Mouse (Mus musculus) G1E-ER4 (cell line): ENCODE data around the gene Nme3. TPM values are rescaled to one million over a fixed set of nuclear protein-coding genes. Genes with fewer than 3 reads are reported as not detected.
A peak's percentile ranks its signal among the peaks of the same experiment; 100 is the strongest.

Experiments
- GATA1 ChIP-seq: IDR thresholded peaks from one replicate; pipeline ENCODE4 v1.8.0; 2012; ENCODE audit warnings: low read length, inconsistent platforms
- polyA plus RNA-seq: library from polyadenylated mRNA; stranded (reverse); fragments of >175 nt; gene quantifications from 2 replicates; pipeline ENCODE4 v1.2.3, GENCODE M21; 2012

The Nme3 gene
- polyA plus RNA-seq, 1 experiment = 35.4 TPM

DNA sequence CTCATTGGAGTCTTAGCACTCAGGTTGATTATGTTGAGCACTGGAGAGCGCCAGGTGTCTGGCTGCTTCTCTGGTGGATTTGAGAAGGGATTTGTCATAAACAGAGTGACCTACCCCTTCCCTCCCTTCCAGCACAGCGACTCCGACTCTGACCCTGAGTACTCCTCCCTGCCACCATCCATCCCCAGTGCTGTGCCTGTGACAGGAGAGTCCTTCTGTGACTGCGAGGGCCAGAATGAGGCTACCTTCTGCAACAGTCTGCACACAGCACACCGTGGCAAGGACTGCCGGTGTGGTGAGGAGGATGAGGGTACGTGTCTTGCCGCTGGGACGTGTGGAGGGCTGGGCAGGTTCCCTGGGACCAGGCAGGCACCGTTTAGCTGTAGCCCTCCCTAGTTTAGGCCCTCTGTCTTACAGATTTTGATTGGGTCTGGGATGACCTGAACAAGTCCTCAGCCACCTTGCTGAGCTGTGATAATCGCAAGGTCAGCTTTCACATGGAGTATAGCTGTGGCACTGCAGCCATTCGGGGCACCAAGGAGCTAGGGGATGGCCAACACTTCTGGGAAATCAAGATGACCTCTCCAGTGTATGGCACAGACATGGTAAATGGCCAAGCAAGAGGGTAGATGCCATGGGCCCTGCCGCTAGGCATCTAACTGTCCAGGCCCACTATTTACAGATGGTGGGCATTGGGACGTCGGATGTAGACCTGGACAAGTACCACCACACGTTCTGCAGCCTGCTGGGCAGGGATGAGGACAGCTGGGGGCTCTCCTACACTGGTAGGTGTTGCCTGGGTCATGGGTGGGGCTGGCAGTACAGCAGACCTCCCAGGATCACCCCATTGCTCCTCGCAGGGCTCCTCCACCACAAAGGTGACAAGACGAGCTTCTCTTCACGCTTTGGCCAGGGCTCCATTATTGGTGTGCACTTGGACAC, 5.9 kb upstream of the Nme3 start:
- TF ChIP-seq GATA1 = no peak

DNA sequence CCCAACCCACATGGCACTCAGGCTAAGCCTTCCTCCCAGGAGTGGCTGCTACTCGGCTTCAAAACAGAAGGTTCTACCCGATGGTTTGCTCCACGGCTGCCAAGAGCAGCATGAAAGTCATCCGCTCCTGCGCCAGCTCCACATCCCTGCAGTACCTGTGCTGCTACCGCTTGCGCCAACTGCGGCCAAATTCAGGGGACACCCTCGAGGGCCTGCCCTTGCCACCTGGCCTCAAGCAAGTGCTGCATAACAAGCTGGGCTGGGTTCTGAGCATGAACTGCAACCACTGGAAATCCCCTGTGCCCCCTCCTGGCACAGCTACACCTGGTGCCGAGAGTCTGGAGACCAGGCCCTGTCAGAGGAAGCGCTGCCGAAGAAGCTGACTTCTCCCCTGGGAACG, 5.0 kb upstream of the Nme3 start:
- no peak for TF ChIP-seq GATA1

DNA sequence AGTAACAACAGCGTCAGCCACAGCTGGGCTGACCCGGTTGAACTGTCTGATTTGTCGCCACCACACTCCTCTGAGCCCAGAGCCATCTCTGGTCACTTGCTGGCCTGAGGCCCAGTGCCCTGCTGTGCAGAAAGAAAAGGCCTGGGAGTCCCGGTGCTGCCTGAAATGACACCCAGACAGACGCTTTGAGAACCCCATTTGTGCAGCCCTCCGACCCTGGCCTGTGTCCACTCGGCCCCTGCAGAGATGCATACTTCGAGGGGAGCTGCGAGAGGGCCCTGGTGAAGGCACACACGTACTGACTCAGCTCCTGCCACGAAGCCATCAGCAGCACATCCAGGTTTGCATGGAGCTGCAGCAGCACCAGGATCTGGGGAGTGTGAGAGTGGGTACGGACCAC, 3.5 kb upstream of the Nme3 start:
- TF ChIP-seq GATA1 = no peak

DNA sequence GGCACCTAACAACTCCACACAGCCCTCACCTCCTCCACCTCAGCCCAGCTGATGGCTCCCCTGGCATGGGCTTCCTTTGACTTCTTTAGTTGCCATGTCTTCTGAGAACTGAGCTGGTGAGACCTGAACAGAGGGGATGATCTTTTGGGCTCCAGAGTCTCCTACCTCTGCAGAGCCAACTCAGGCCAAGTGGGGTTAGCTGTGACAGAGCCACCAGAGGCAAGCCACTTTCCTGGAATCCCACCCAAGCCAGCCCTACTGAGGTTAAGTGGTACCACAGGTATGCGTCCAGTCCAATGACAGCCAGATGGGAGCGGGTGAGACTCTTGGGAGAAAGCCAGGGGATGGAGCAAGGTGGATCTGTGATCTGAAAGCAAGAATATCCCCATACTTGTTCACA, 3.0 kb upstream of the Nme3 start:
- TF ChIP-seq GATA1 = no peak

DNA sequence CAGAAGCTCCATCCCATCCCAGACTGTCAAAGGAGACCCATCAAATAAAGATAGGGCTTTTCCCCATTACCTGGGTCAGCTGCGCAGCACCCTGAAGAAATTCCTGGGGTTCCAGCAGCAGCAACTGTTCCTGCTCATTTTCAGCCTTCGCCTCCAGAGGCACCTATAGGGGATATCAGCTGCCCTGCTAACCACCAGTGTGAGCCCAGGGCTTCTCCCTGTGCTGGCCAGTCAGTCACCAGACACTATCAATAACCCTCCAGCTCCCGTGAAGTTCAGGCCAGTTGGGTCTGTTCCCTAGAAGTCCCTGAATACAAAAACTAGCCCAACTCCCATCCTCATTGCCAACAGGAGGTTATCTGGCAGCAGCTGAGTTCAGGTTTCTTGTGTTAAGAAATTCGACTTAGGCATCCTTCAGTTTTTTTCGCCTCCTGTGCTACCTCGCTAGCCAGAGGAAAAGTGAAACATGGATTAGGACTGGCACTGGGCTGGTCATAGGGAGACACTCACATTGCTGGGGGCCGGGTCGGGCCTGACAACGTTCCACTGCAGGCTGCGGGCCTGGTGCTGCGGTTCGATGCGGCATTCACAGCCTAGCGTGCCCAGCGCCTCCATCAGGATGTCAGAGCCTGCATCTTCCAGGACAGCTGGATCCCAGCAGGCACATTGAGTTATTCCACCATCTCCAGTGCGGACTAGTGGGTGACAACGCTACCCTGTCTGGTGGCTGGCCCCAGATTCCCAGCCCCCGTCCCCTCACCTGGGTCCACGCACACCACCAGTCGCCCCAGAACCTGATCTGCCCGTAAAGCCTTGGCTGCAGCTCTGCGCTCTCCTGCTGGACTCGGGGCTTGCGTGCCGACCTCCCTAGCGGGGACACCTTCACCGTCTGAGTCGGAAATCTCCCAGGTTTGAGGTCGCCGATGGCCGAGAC, 2.0 kb upstream of the Nme3 start:
- no peak for TF ChIP-seq GATA1

DNA sequence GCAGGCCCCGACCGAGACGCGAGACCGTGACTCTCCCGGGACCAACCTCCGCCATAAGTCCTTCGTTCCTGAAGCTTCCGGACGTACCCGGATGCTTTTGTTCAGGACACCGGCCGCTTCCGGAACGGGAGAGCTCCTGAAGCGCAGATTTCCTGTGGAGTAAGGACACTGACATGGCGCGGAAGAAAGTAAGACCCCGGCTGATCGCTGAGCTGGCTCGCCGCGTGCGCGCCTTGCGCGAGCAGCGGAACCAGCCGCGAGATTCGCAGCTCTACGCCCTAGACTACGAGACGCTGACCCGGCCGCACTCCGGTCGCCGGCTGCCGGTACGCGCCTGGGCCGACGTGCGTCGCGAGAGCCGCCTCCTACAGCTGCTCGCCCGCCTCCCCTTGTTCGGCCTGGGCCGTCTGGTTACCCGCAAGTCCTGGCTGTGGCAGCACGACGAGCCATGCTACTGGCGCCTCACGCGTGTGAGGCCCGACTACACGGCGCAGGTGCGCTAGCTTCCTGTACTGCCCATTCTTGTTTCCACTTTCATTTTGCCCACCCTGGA, 1.2 kb upstream of the Nme3 start, which contains the start of the genes Eme2 and Mrps34:
Gene Eme2 (minus strand): TSS at position 93 of the 553 bp plus-strand sequence.
Gene Mrps34 (plus strand): TSS at position 122 of the 553 bp plus-strand sequence.
- TF ChIP-seq GATA1 = no peak

DNA sequence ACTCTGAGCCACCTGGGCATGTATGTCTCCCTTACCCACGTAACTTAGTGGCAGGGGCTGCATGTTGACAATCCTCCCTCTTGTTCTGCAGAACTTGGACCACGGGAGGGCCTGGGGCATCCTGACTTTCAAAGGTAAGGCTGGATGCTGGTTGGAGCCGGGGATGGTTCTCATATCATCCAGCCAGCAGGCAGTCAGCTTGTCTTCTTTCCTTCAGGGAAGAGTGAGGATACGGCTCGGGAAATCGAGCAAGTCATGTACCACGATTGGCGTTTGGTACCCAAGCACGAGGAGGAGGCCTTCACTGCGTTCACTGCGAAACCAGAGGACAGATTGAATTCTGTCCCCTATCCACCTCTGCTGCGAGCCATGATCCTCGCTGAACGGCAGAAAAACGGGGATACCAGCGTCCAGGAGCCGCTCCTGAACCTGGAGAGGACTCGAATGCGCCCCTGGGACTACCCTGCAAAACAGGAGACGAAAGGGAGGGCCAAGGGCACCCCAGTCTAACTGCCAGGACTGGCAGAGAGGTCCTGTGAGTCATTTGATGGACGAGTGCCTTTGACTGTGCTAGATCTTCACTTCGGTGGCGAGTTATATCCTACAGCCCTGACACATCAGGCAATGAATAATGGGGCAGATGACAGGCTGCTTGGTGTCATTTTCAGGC, 594 bp upstream of the Nme3 start:
- TF ChIP-seq GATA1 = no peak

DNA sequence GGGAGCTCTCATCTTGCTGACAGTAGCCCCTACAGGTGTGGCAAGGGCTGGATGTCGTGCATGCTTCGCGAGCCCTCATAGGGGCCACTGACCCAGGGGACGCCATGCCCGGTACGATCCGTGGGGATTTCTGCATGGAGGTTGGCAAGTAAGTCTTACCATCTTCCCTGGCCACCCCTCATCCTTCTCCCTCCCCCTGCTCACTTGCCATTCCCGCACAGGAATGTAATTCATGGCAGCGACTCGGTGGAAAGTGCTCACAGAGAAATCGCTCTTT, 631 bp downstream of the Nme3 start:
- TF ChIP-seq GATA1 = no peak

DNA sequence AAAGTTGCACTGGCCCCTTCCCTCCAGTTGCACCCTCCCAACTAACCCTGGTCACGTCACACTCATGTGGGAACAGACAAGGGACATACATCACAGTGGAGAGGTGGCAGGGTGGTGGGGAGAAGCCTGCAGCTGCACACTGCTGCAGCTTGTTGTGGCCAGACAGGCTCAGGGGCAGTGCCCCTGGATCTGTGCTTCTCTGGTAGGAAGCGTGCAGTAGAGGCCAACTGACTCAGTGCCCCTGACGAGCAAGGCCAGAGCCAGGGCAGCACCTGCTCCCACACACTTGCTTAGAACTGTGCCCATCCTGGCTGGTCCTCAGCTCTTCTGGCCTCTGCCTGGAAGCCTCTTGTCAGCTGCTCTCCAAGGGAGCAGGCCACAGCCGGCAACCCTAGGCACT, 1.3 kb downstream of the Nme3 start:
- no peak for TF ChIP-seq GATA1

DNA sequence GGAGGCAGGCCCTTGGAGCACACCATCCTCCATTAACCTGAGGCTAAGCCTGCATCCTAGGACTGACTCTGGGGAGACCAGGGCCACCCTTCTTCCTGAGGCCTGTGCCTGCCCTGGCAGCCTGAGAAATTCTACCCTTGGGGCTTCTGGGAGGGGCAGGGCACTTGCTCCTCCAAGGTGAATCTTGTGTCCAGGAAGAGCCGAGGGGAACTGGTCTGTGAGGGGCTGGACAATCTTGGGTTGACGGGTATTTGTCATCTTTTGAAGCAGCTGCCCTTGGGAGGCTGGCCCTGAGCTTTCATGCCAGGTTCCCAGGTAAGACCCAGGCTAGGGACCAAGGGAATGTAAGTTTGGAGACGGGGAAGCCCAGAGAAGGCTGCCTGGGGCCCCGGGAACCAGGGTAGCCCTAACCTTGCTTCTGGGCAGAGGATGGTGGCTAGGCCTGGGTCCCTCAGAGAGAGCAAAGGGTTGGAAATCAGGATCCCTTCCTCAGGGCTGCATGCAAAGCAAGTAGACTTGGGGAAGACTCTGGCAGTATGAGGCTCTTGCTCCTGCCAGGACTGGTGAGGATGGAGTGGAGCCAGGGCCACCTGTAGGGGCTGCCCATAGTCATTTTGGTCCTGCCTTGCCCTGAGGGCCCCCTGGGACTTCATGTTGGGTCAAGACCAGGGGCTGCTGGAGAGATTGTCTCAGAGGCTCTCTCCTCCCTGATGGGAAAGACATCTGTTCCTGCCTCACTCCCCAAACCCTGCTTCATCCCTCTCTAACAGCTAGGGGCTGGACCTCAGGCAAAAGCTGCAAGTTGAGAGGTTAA, 1.9 kb downstream of the Nme3 start:
- TF ChIP-seq GATA1 = no peak

DNA sequence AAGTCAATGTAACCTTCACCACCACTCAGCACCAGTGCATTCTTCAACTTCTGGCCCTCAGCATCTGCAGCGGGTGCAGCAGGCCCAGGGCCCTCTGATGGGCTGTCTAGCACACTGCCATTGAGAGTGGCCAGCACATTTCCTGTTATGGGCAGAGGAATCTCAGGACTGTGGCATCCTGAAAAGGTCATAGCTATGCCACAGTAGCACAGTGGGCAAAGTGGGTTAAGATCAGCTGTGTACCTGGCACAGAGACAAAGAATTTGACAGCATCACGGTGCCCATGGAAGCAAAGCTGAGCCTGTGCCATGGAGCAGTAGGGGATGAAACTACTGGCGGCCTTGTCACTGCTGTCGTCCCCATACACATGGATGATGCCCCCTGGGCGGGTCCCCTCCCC, 2.9 kb downstream of the Nme3 start:
- TF ChIP-seq GATA1 = no peak

DNA sequence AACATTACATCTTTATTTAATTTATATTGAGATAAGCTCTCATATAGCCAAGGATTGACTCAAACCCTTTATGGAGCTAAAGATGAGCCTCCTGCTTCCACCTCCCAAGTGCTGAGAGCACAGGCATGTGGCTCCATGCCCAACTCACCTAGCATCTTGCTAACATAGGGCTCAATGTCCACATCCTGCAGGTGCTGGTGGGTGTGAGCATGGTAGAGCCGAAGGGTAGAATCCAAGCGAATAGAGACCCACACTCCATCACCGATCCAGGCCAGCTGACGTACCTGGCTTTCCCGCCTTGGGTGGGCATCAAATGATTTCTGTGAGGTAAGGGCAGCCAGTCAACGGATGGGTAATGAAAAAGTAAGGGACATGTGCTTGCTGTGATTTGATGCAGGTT, 3.7 kb downstream of the Nme3 start:
- TF ChIP-seq GATA1 = no peak

DNA sequence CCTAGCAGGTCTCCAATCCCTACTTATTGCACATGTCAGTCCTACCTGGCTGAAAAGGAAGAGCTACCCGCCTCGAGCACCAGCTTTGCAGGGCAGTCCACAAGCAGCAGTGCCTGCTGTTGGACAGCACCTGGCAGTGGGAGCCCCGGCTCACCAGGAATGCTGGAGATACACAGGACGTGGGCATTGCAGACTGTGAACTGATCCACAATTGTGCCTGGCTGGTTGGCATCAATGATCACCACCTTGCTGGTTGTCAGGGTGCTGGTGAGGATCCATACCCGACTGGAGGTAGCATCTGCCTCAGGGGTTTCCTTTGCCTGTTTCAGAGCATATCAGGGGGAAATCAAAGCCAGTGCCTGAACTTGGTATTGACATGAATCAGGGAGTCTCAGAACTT, 5.8 kb downstream of the Nme3 start:
- no peak for TF ChIP-seq GATA1

DNA sequence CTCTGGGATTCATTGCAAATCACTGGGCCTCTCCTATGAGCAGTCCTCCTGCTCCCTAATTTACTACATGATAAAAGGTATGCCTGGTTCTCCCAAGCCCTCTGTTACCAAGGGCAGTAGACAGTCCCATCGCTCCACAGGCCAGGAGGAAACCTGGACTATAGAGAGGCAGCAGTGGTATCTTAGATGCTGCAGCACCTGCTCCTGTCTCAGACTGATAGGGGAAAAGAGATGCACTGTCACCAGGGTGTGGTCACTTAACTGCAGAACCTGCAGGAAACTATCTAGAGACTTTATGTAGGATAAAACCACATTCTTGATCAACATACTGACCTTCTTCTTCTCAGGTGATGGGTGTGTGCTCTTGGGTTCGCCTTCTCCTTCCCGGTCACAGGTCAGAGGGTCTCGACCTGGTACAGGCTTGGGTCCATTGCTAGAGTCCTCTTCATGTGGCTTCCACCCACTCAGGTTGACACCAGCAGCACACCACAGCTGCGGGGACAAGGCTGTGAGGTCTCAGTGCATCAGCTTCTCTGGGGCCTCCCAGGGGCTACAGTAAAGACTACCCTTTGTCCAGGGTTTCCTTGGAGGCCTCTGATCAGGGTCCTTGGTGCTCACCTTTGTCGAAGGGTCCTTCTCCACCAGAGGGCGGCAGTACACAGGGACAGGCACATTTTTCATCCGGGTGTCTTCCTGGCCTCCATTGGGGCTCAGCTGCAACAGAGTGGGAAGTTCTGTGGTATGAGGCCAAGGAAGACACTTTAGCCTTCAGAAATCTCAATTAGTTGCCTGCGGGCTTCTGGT, 6.6 kb downstream of the Nme3 start:
- TF ChIP-seq GATA1 = peak; percentile 86
